Mouse (Mus musculus): ENCODE data around the gene Ssu72.
"Not testable (repeated sequence)": the region's sequence is repeated elsewhere in the genome, so short reads cannot be mapped to it uniquely, and the experiment has no call there.

Gene Ssu72

GRCm38 (mm10) chr4:155696261-155697255 lies 8.0 kb upstream of the Ssu72 start:
- in situ Hi-C loops (cut with MboI, MseI), result loop anchor here (5.0 kb wide), 2 partner anchors 209 to 329 kb away; no protein-coding TSS in a partner anchor

GRCm38 (mm10) chr4:155700425-155700824 lies 4.2 kb upstream of the Ssu72 start:
- in situ Hi-C loops (cut with MboI, MseI), result no loop called here

- in situ Hi-C loops (cut with MboI, MseI), result no loop called here
These were observed 1.1 kb upstream of the Ssu72 start for GRCm38 (mm10) chr4:155703425-155703929.

GRCm38 (mm10) chr4:155705592-155705929 lies 961 bp downstream of the Ssu72 start:
- in situ Hi-C loops (cut with MboI, MseI), result no loop called here

GRCm38 (mm10) chr4:155708582-155708981 lies 4.0 kb downstream of the Ssu72 start:
- in situ Hi-C loops (cut with MboI, MseI), result no loop called here

GRCm38 (mm10) chr4:155708988-155709387 lies 4.4 kb downstream of the Ssu72 start:
- in situ Hi-C loops (cut with MboI, MseI), result no loop called here

- in situ Hi-C loops (cut with MboI, MseI), result no loop called here
These were observed 6.1 kb downstream of the Ssu72 start for GRCm38 (mm10) chr4:155710521-155711252.

GRCm38 (mm10) chr4:155721668-155722083 lies 17.1 kb downstream of the Ssu72 start:
- in situ Hi-C loops (cut with MboI, MseI), result no loop called here

GRCm38 (mm10) chr4:155727993-155728392 lies 23.4 kb downstream of the Ssu72 start:
- in situ Hi-C loops (cut with MboI, MseI), result loop anchor here in 1 of 2 experiments (5.0 kb wide), 1 partner anchor 39 kb away; no protein-coding TSS in a partner anchor

- in situ Hi-C loops (cut with MboI, MseI), result no loop called here
These were observed 28.7 kb downstream of the Ssu72 start for GRCm38 (mm10) chr4:155733267-155733666.

GRCm38 (mm10) chr4:155734350-155734941 lies 29.8 kb downstream of the Ssu72 start, which contains the start of gene Tmem240:
Tmem240 (plus strand) TSS chr4:155734800.
- in situ Hi-C loops (cut with MboI, MseI), result no loop called here

GRCm38 (mm10) chr4:155734951-155735702 lies 30.5 kb downstream of the Ssu72 start:
- in situ Hi-C loops (cut with MboI, MseI), result no loop called here

- in situ Hi-C loops (cut with MboI, MseI), result no loop called here
These were observed 31.2 kb downstream of the Ssu72 start for GRCm38 (mm10) chr4:155735788-155736187.

- in situ Hi-C loops (cut with MboI, MseI), result no loop called here
These were observed 31.8 kb downstream of the Ssu72 start for GRCm38 (mm10) chr4:155736421-155736820.

- in situ Hi-C loops (cut with MboI, MseI), result no loop called here
These were observed 33.7 kb downstream of the Ssu72 start for GRCm38 (mm10) chr4:155738262-155738661.

GRCm38 (mm10) chr4:155739152-155739551 lies 34.6 kb downstream of the Ssu72 start:
- in situ Hi-C loops (cut with MboI, MseI), result no loop called here

GRCm38 (mm10) chr4:155739741-155740636 lies 35.4 kb downstream of the Ssu72 start:
- in situ Hi-C loops (cut with MboI, MseI), result no loop called here

- in situ Hi-C loops (cut with MboI, MseI), result not testable (repeated sequence)
These were observed 36.1 kb downstream of the Ssu72 start for GRCm38 (mm10) chr4:155740681-155741080.

GRCm38 (mm10) chr4:155742684-155743083 lies 38.1 kb downstream of the Ssu72 start:
- in situ Hi-C loops (cut with MboI, MseI), result no loop called here

- in situ Hi-C loops (cut with MboI, MseI), result no loop called here
These were observed 39.9 kb downstream of the Ssu72 start for GRCm38 (mm10) chr4:155744474-155744873.
